In the genomic region with DNA sequence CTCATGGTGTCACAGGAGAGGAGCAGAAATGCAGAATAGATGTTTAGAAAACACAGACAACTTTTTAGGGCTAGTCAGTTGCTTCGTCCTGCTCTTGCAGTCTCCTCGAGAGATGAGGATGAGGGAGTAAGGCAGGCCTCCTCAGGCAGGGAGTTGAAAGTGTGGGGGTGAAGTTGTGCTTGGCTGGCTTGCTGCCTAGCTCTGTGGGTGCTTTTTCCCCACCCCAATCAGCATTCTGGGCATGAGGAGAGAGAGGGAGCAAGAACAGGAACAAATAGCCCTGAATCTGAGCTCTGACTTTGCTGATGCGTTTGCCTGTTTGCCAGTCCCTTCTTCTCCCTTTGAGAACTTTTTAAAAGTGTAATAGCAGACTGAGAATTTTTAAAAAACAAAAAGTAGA, we compare ENCODE assay signal across 8 mouse cellular contexts. TPM values are rescaled to one million over a fixed set of nuclear protein-coding genes. Genes with fewer than 3 reads are reported as not detected.
A peak's percentile ranks its signal among the peaks of the same experiment; 100 is the strongest.
DNase-seq lines count a peak whose midpoint lies in the region; ATAC-seq lines count a peak whose summit lies in the region.

No protein-coding gene starts in this region.

- no peak overlapping the region for H3K4me3 ChIP-seq in intestine, embryonic 16.5 days (ENCODE audit: low read length)

- no peak overlapping the region for H3K27ac ChIP-seq in intestine, embryonic 16.5 days (ENCODE audit: low read length)

- peaks cover 28% of the 10 kb centered on the region for H3K4me1 ChIP-seq in intestine, embryonic 16.5 days (ENCODE audit: control insufficient read depth, insufficient read depth, low read length)

- H3K4me2 ChIP-seq in intestine, embryonic 16.5 days (ENCODE audit: low read depth, low read length) = no peak overlapping the region

- no peaks in the 10 kb centered on the region for H3K9me3 ChIP-seq in intestine, embryonic 16.5 days (ENCODE audit: control insufficient read depth, low read length)

- H3K27me3 ChIP-seq in intestine, embryonic 16.5 days (replicated peaks; ENCODE audit: control insufficient read depth, insufficient read depth, low read length) = no peaks in the 10 kb centered on the region

- peak; percentile 19; the same call in 1 of the 2 replicates for ATAC-seq in common myeloid progenitor, adult 5-6 weeks (replicated peaks; ENCODE audit: low read depth, poor library complexity, severe bottlenecking)
- ATAC-seq in intestine, embryonic 16.5 days = no peak
- ATAC-seq in erythroid progenitor cell, adult 5-6 weeks (replicated peaks; ENCODE audit: low FRiP score, poor library complexity, severe bottlenecking) = no peak

- H3K36me3 ChIP-seq in intestine, embryonic 16.5 days (ENCODE audit: control insufficient read depth, insufficient read depth, low read length) = no peaks in the 10 kb centered on the region

- WGBS in intestine, embryonic 16.5 days = 64% methylated on average over 3 of the region's 3 CpGs

- intact Hi-C loops in gastrocnemius, postnatal 14 days (cut with DNase I; ENCODE audit: low total_unique reads) = no loop called here

- no peak overlapping the region for H3K9ac ChIP-seq in intestine, embryonic 16.5 days (ENCODE audit: low read depth, low read length)

- peak; percentile 12 for DNase-seq in gastrocnemius, postnatal 25 days
- no peak for DNase-seq in gastrocnemius, postnatal 14 days
- peak; percentile 44 for DNase-seq in 416B (ENCODE audit: low read depth)
- peak; percentile 59 to 73 for DNase-seq in layer of hippocampus, adult 8-10 months (ENCODE audit: low spot score in 2 of 2)
- peak; percentile 59 for DNase-seq in right cerebral cortex, postnatal 25 days

RNA-seq across cellular contexts. Expression of gene Reps1, which starts 14.5 kb away (rescaled TPM):
- 10 to 100 TPM; 19.7 to 23.8 TPM for total RNA-seq in gastrocnemius, postnatal 25 days (2021)
- 10 to 100 TPM; 23.0 to 29.6 TPM for total RNA-seq in gastrocnemius, postnatal 14 days (2021)
- 45.4 and 50.2 TPM in 2 replicates for total RNA-seq in common myeloid progenitor, adult 5-6 weeks (2017)
- 10 to 100 TPM; 75.5 to 85.7 (median 80.8) TPM for total RNA-seq in layer of hippocampus, adult 8-10 months (2022)
- polyA plus RNA-seq in intestine, embryonic 16.5 days (2015; fragmentation: Nextera tagmentation; extraction: Ambion mirVana) = 6.2 and 6.3 TPM in 2 replicates
- 12.3 and 18.0 TPM in 2 replicates for total RNA-seq in erythroid progenitor cell, adult 5-6 weeks (2015; ENCODE audit: low replicate concordance)
- total RNA-seq in erythroid progenitor cell, adult 5-6 weeks (2017; ENCODE audit: low replicate concordance) = 14.3 and 16.3 TPM in 2 replicates

RNA-seq across cellular contexts. Expression of gene Abracl, which starts 47.1 kb away (rescaled TPM):
- 1 to 10 TPM; 6.3 to 7.8 TPM for total RNA-seq in gastrocnemius, postnatal 25 days (2021)
- total RNA-seq in gastrocnemius, postnatal 14 days (2021) = 10 to 100 TPM; 10.7 to 11.5 TPM
- 349 and 398 TPM in 2 replicates for total RNA-seq in common myeloid progenitor, adult 5-6 weeks (2017)
- total RNA-seq in layer of hippocampus, adult 8-10 months (2022) = 10 to 100 TPM; 21.8 to 36.0 (median 28.9) TPM
- 158 and 162 TPM in 2 replicates for polyA plus RNA-seq in intestine, embryonic 16.5 days (2015; fragmentation: Nextera tagmentation; extraction: Ambion mirVana)
- 56.2 and 99.1 TPM in 2 replicates for total RNA-seq in erythroid progenitor cell, adult 5-6 weeks (2015; ENCODE audit: low replicate concordance)
- total RNA-seq in erythroid progenitor cell, adult 5-6 weeks (2017; ENCODE audit: low replicate concordance) = 18.2 and 25.7 TPM in 2 replicates
